Mouse (Mus musculus) CH12.LX (cell line): ENCODE data around the gene Birc6. TPM values are rescaled to one million over a fixed set of nuclear protein-coding genes. Genes with fewer than 3 reads are reported as not detected.

ENCODE experiments used
- polyA plus RNA-seq: library from polyadenylated mRNA; unstranded; fragments of >175 nt; gene quantifications from 2 replicates; pipeline ENCODE4 v1.2.1, GENCODE M21; 2012; ENCODE audit warnings: low read depth; ENCODE audit not compliant: insufficient read length
- total RNA-seq, 2 experiments: library from RNA; depleted of rRNA; stranded (reverse); fragments of 300-350 nt in 1 of 2; fragments of >200 nt in 1 of 2; gene quantifications; 2 replicates each; pipeline ENCODE4 v1.2.3; 2012 to 2014

Birc6 gene
- total and polyA plus RNA-seq, 3 experiments = 55.5 to 78.7 (median 57.2) TPM

Other genes starting within 250 kb of the Birc6 start
- 47.7 and 64.8 TPM in 2 replicates for gene Memo1, start 232.8 kb upstream of the Birc6 start, total RNA-seq (2012; rRNA removed)
- gene Memo1, start 232.8 kb upstream of the Birc6 start, total RNA-seq (2014; rRNA removed) = 133 and 160 TPM in 2 replicates
- 76.4 and 83.7 TPM in 2 replicates for gene Memo1, start 232.8 kb upstream of the Birc6 start, polyA plus RNA-seq
- 66.7 and 87.4 TPM in 2 replicates for gene Dpy30, start 204.4 kb upstream of the Birc6 start, total RNA-seq (2012; rRNA removed)
- 156 and 170 TPM in 2 replicates for gene Dpy30, start 204.4 kb upstream of the Birc6 start, total RNA-seq (2014; rRNA removed)
- gene Dpy30, start 204.4 kb upstream of the Birc6 start, polyA plus RNA-seq = 184 and 244 TPM in 2 replicates
- gene Spast, start 189.3 kb upstream of the Birc6 start, total RNA-seq (2012; rRNA removed) = 15.0 and 17.3 TPM in 2 replicates
- 26.8 and 30.8 TPM in 2 replicates for gene Spast, start 189.3 kb upstream of the Birc6 start, total RNA-seq (2014; rRNA removed)
- gene Spast, start 189.3 kb upstream of the Birc6 start, polyA plus RNA-seq = 19.5 and 21.7 TPM in 2 replicates
- 16.2 and 16.8 TPM in 2 replicates for gene Slc30a6, start 132.7 kb upstream of the Birc6 start, total RNA-seq (2012; rRNA removed)
- 27.2 and 31.5 TPM in 2 replicates for gene Slc30a6, start 132.7 kb upstream of the Birc6 start, total RNA-seq (2014; rRNA removed)
- gene Slc30a6, start 132.7 kb upstream of the Birc6 start, polyA plus RNA-seq = 17.1 and 19.7 TPM in 2 replicates
- gene Nlrc4, start 69.2 kb upstream of the Birc6 start, total RNA-seq (2012; rRNA removed) = 1.9 and 2.0 TPM in 2 replicates
- gene Nlrc4, start 69.2 kb upstream of the Birc6 start, total RNA-seq (2014; rRNA removed) = 3.3 and 4.3 TPM in 2 replicates
- gene Nlrc4, start 69.2 kb upstream of the Birc6 start, polyA plus RNA-seq = 5.9 and 6.0 TPM in 2 replicates
- gene Yipf4, start 38.8 kb upstream of the Birc6 start, total RNA-seq (2012; rRNA removed) = 28.9 and 32.9 TPM in 2 replicates
- 77.7 and 81.3 TPM in 2 replicates for gene Yipf4, start 38.8 kb upstream of the Birc6 start, total RNA-seq (2014; rRNA removed)
- gene Yipf4, start 38.8 kb upstream of the Birc6 start, polyA plus RNA-seq = 41.6 and 42.8 TPM in 2 replicates
- 52.9 and 65.1 TPM in 2 replicates for gene Ttc27, start 189.4 kb downstream of the Birc6 start, total RNA-seq (2012; rRNA removed)
- 70.3 and 72.1 TPM in 2 replicates for gene Ttc27, start 189.4 kb downstream of the Birc6 start, total RNA-seq (2014; rRNA removed)
- 86.6 and 92.9 TPM in 2 replicates for gene Ttc27, start 189.4 kb downstream of the Birc6 start, polyA plus RNA-seq